Mouse (Mus musculus) left cerebral cortex, adult 8-10 months (tissue): ENCODE results near the gene A430078G23Rik. TPM values are rescaled to one million over a fixed set of nuclear protein-coding genes. Genes with fewer than 3 reads are reported as not detected.

Experiments
- DNase-seq, 2 experiments: peaks; one replicate each; pipeline ENCODE4 v3.0.0; 2022; ENCODE audit warnings: low spot score in 2 of 2
- total RNA-seq, 4 experiments: library from RNA; stranded (reverse); gene quantifications; 2 replicates each; pipeline ENCODE4 v1.2.4; 2022

Gene A430078G23Rik
- total RNA-seq, 4 experiments from 2014 or later: not detected

DNA sequence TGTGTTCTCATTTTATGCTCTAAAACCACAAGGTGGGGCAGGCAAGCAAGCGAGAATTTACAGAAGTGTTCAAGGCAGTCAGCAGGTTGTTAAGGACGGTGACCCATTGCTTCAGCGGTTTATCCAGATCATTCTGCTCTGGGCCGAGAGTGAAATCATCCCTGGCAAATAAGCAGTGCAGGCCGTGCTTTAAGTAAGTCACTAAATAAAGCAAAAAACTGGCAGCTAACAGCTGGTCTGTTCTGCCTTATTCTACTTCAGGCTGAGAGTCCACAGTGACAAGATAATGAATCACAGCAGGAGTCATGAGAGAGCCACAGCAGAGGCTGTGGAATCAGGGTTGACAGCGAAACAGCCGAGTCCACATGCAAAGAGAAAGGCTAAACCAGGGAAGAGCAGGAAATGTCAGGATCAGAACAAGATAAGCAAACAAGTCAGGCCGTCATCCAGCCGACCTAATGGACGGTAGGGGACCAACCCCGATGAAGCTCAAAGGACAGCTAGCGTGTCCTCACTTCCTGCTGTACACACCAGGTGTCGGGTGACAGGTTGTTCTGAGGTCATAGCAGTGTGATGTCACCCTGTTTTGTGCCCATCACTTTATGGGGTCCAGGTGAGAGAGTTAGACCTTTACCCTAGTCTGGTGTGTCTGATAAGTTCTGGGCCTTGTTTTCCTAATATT is 4.9 kb upstream of the A430078G23Rik start:
- peak in 1 of 2 experiments; percentile 15 for DNase-seq

DNA sequence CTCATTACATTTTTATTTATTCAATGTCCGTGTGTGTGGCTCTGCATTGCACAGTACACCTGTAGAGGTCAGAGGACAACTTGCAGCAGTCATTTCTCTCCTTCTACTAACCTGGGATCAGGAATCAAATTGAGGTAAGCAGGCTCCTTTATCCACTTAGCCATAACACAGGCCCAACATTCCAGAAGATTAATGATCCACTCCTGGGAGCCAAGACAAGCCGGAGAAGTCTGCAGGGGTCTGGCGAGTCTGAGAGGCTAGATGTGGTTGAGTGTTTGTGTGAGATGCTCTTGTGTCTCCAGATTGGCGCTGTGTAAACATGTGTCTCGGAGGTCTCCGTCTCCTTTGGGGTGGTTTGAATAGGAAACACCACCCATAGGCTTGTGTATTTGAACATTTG is 2.5 kb upstream of the A430078G23Rik start:
- no peak for DNase-seq

- DNase-seq: no peak
Measured at GRCm38 (mm10) chr8:3352715-3353114, 500 bp upstream of the A430078G23Rik start.

DNA sequence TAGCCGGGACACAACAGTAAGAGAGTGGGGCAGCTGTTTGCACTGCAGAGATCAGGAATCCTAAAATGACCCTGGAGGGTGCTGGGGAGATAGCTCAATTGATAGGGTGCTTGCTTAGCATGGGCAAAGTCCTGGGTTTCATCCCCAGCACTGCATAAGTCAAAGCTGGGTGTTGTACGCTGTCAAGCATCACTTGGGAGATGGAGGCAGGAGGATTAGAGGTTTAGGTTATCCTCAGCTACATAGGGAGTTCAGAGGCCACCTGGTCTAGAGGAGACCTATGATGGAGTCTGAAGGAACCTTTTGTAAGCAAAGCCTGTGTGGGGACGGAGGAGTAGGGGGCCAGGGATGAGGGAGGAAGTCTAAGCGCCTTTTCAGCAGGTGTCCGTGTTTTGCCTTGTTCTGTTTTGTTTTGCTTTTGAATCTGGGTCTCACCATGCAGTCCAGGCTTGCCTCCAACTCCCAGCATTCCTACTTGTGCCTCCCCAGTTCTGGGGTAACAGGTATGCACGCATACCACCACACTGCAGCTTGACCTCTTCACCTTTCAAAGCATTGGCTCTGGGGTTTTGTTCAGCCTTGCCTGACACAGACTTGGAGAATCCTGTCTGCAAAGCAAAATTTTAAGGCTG is 712 bp downstream of the A430078G23Rik start:
- no peak for DNase-seq

DNA sequence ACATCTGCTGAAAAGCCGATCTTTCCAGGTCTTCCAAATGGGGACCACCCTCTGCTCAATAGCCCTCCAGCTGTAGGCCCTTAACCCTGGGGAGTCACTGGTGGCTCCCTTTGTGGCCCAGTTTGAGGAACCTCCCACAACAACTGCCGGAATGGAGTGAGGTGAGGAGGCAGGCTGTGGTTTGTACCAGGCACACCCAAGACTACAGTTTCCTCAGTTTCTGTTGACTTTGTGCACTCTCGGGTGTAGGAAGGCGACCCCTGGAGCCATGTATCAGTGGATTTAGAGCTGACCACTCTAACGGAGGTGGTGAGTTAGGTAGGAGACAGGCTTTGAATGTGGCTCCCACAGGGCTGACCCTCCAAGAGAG is 1.2 kb downstream of the A430078G23Rik start:
- no peak for DNase-seq

- DNase-seq: no peak
Measured at GRCm38 (mm10) chr8:3355586-3355985, 2.4 kb downstream of the A430078G23Rik start.

- DNase-seq: peak; percentile 25 to 82
Measured at GRCm38 (mm10) chr8:3358060-3358459, 4.8 kb downstream of the A430078G23Rik start.

DNA sequence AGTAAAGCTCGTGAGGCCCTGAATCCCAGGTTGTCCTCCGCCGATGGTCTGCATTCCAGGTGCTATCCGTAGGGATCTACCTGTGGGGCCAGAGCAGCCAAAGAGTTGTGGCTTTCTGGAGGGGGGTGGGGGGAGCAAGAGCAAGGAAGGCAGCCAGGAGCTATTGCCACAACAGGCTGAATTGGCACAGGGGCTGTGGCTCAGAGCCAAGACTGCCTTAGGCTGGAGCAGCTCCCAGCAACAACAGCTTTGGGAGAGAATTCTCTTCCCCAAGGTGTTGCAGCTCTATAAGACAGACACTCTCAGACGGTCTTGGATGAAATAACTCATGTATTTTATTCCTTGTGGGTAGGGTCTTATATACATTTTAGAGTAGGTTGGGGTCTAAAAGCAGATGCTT is 13.9 kb downstream of the A430078G23Rik start:
- no peak for DNase-seq

GRCm38 (mm10) chr8:3368091-3368490 is 14.9 kb downstream of the A430078G23Rik start:
- no peak for DNase-seq

- DNase-seq: no peak
Measured at GRCm38 (mm10) chr8:3375748-3376147, 22.5 kb downstream of the A430078G23Rik start.

DNA sequence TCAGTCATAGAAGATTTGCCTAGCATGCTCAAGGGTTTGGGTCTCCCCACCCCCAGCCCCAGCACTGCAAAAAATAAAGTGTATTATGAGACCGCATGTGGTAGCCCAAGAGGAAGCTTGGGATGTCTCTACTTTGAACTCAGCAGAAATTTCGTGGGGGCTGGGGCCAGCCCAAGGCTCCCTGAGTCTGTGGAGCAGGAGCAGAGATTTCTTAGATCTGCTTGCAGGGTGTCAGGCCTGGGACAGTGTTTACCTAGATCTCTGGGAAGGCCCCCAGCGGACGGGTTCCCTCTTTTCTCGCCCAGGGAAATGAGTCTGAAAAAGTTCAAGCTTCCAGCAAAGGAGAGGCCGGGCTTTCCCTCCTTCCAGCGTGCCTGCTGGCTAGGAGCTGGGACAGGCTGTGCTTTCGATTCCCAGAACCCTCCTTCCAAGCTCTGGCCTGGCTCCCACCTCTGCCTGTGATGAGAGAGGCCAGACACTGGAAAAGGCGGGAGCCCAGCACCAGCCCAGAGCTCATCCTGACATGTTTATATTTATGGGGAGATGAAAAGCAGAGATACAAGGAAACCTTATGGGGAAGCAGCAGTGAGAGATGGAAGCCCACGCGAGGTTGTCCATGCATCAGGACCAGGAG is 23.5 kb downstream of the A430078G23Rik start:
- DNase-seq: no peak

GRCm38 (mm10) chr8:3387286-3387685 is 34.1 kb downstream of the A430078G23Rik start:
- DNase-seq: peak in 1 of 2 experiments; percentile 32

DNA sequence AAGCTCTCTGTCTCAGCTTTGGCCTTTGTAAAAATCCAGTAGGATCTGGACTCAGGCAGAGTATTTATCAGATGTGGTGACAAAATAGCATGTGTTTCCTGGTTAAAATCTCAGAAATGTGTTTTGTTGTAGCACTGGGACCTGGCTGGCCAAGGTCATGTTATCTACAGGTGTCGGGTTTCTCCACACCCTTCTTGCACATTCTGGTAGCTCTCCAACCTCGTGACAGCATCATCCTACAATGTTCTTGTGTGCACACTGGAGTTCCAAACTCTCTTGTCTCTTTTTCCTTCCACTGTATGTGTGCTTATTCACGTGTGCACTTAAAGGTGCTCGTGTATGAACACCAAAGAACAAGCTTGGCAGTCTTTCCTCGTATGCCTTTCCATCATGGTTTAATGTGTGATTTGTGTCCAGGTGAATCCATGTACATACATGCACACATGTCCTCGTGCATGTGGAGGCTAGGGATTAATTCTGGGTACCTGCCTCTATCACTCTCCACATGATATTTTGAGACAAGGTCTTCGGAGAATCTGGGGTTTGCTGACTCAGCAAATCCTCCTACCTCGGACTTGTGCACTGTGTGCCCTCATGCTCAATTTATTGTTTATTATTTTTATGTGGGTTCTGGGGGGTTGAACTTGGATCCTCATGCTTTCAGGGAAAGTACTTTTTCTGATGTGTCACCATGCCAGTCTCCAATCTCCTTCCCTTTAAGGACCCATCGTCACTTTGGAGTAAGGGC is 35.5 kb downstream of the A430078G23Rik start:
- DNase-seq: no peak

DNA sequence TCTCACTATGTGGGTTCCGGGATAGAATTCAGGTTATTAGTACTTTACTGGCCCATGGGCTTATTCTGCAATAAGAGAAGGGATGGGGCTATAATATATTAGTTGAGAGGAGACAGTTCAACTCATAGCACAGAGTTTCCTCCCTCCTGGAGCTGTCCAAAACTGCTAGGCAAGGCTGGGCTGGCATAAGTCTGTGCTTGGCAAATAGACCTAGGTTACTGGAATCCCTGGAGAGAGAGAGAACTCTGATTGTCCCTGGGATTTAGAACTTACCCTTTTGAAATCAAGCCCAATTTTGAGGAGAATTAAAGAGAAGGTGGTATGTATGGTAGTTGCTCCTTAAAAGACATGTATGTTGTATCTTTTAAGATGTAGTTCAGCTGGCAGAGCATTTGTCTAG is 36.3 kb downstream of the A430078G23Rik start:
- DNase-seq: no peak

- DNase-seq: no peak
Measured at GRCm38 (mm10) chr8:3392293-3392692, 39.1 kb downstream of the A430078G23Rik start.

GRCm38 (mm10) chr8:3392771-3393710 is 39.8 kb downstream of the A430078G23Rik start, which contains the start of gene Arhgef18:
Gene Arhgef18, plus strand, starts transcription at chr8:3393006.
- peak; percentile 63 to 81 for DNase-seq

DNA sequence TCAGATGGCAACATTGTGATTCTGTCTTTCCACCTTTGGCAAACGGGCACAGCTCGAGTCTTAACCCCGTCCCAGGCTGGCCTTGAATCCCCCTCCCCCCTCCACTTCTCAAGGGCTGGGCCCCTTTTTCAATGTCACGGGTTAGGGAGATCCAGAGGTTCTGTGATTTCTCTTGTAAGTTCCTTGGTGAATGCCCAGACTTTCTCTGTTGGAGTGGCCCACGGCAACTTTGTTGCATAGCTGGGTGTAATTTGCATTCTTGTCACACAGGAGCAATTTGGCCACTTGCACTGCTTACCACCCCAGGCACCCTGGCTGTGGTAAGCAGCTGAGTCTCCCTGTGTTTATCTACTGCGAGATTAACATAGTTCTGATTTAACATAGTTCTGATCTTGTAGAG is 41.4 kb downstream of the A430078G23Rik start:
- DNase-seq: no peak

DNA sequence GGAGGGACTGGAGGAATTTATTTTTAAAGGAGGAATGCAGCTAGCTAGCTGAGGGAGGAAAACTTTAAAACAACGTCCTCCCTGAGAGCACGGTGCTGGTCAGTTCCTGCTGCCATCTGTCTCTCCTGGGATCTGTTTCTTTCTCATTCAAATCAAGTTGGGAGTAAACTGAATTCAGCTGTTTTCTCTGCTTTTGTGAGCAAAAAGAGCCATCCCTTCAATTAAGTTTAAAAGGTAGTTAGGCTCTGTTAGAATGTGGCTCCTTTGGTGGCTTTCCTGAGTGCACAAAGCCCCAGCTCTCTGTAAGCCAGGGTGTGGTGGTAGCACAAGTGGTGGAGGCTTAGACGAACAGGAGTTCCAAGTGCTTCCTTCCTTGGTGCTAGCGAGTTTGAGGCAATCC is 42.0 kb downstream of the A430078G23Rik start:
- no peak for DNase-seq

- DNase-seq: no peak
Measured at GRCm38 (mm10) chr8:3397597-3397996, 44.4 kb downstream of the A430078G23Rik start.

DNA sequence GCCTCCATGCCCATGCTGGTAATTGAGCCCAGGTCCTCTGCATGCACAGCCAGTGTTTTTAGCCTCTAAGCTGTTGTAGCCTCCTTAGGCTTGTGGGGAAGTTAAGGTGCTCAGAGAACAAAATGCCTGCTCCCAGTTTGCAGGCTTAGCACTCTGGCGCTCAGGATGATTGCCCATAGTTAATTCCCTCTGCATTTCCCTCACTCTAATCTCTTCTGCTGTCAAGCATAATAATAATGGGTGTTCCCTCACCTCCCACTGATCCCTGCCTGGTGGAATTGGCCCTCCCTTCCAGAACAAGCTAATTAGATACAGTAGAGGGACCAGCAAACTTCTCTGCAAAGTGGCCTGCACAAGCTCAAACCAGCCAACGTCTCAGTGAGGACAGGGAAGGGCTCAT is 47.3 kb downstream of the A430078G23Rik start:
- no peak for DNase-seq

DNA sequence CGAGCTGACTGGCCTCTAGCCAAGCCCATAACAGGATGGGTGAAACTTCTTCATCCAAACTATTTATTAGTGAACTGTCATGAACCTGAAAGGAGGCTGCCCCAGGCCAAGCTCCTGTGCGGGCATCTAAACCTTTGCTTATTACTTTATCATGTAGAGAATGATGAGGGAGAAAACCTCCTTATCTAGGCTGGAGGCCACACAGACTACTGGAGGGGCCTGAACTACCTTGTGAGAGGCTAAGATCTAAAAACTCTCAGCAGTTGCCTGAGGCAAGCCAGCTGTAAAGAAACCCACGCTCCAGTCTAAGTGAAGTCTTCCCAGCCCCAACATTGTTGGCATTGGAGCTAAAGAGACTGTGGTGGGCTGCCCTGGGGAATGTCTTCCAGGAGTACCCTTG is 54.2 kb downstream of the A430078G23Rik start:
- no peak for DNase-seq
